ENCODE assay signal across 8 mouse cellular contexts in genomic region chr4:133449726-133450125, GRCm38 (mm10). TPM values are rescaled to one million over a fixed set of nuclear protein-coding genes. Genes with fewer than 3 reads are reported as not detected.
DNase-seq lines count a peak whose midpoint lies in the region; ATAC-seq lines count a peak whose summit lies in the region.

No protein-coding gene starts in this region.

- no peak overlapping the region for H3K4me2 ChIP-seq in forebrain, embryonic 14.5 days (ENCODE audit: low read length)
- H3K4me2 ChIP-seq in forebrain, embryonic 16.5 days (ENCODE audit: low read length) = no peak overlapping the region
- peak overlapping the region; percentile 24; the same call in 1 of the 2 replicates for H3K4me2 ChIP-seq in midbrain, embryonic 14.5 days (ENCODE audit: low read length)

- no peak overlapping the region for H3K27ac ChIP-seq in forebrain, embryonic 14.5 days (ENCODE audit: low read depth, low read length)
- H3K27ac ChIP-seq in forebrain, embryonic 16.5 days (ENCODE audit: low read length) = no peak overlapping the region
- no peak overlapping the region for H3K27ac ChIP-seq in midbrain, embryonic 14.5 days (replicated peaks; ENCODE audit: low read depth, low read length)

- H3K4me1 ChIP-seq in forebrain, embryonic 14.5 days (ENCODE audit: control insufficient read depth, insufficient read depth, low read length) = no peaks in the 10 kb centered on the region
- H3K4me1 ChIP-seq in forebrain, embryonic 16.5 days (replicated peaks; ENCODE audit: control insufficient read depth, insufficient read depth, low read length) = no peaks in the 10 kb centered on the region
- H3K4me1 ChIP-seq in midbrain, embryonic 14.5 days (ENCODE audit: control insufficient read depth, insufficient read depth, low read length) = no peaks in the 10 kb centered on the region

- H3K36me3 ChIP-seq in forebrain, embryonic 14.5 days (ENCODE audit: control insufficient read depth, insufficient read depth, low read length) = no peaks in the 10 kb centered on the region
- H3K36me3 ChIP-seq in forebrain, embryonic 16.5 days (ENCODE audit: control insufficient read depth, insufficient read depth) = no peaks in the 10 kb centered on the region
- no peaks in the 10 kb centered on the region for H3K36me3 ChIP-seq in midbrain, embryonic 14.5 days (ENCODE audit: control insufficient read depth, insufficient read depth, low read length)

- ATAC-seq in forebrain, embryonic 14.5 days = no peak
- ATAC-seq in forebrain, embryonic 16.5 days = no peak
- ATAC-seq in midbrain, embryonic 14.5 days (ENCODE audit: low FRiP score, low TSS enrichment) = no peak

- H3K9me3 ChIP-seq in forebrain, embryonic 14.5 days (replicated peaks; ENCODE audit: control insufficient read depth, low read length) = no peaks in the 10 kb centered on the region
- H3K9me3 ChIP-seq in forebrain, embryonic 16.5 days (ENCODE audit: control insufficient read depth, low read length) = no peaks in the 10 kb centered on the region
- H3K9me3 ChIP-seq in midbrain, embryonic 14.5 days (ENCODE audit: control insufficient read depth, low read length) = no peaks in the 10 kb centered on the region

- no peak overlapping the region for H3K9ac ChIP-seq in forebrain, embryonic 14.5 days (ENCODE audit: low read length)
- H3K9ac ChIP-seq in forebrain, embryonic 16.5 days (replicated peaks; ENCODE audit: low read depth, low read length) = no peak overlapping the region
- no peak overlapping the region for H3K9ac ChIP-seq in midbrain, embryonic 14.5 days (replicated peaks; ENCODE audit: low read length)

- 18% methylated on average over 13 of the region's 13 CpGs for WGBS in forebrain, embryonic 14.5 days
- WGBS in forebrain, embryonic 16.5 days = 18% methylated on average over 13 of the region's 13 CpGs
- 14% methylated on average over 13 of the region's 13 CpGs for WGBS in midbrain, embryonic 14.5 days

- no peaks in the 10 kb centered on the region for H3K27me3 ChIP-seq in forebrain, embryonic 14.5 days (replicated peaks; ENCODE audit: control insufficient read depth, insufficient read depth, low read length)
- H3K27me3 ChIP-seq in forebrain, embryonic 16.5 days (replicated peaks; ENCODE audit: control insufficient read depth, insufficient read depth, low read length) = no peaks in the 10 kb centered on the region
- no peaks in the 10 kb centered on the region for H3K27me3 ChIP-seq in midbrain, embryonic 14.5 days (ENCODE audit: control insufficient read depth, insufficient read depth, low read length)

- peak; percentile 55 for DNase-seq in forebrain, embryonic 14.5 days (ENCODE audit: low spot score)
- DNase-seq in urinary bladder, postnatal 25 days (ENCODE audit: low spot score) = peak; percentile 67
- DNase-seq in urinary bladder, postnatal 10 days (ENCODE audit: low spot score) = no peak
- DNase-seq in frontal cortex, postnatal 36 days (ENCODE audit: low spot score in 2 of 2) = peak; percentile 34 to 36
- DNase-seq in kidney, postnatal 4 days = peak; percentile 76 to 77
- peak; percentile 81 for DNase-seq in midbrain, embryonic 14.5 days
- DNase-seq in testis, postnatal 10 days (ENCODE audit: low spot score) = peak; percentile 84

- no peak overlapping the region for H3K4me3 ChIP-seq in forebrain, embryonic 14.5 days (ENCODE audit: low read depth, low read length)
- no peak overlapping the region for H3K4me3 ChIP-seq in forebrain, embryonic 16.5 days (replicated peaks; ENCODE audit: low read length)
- H3K4me3 ChIP-seq in midbrain, embryonic 14.5 days (replicated peaks; ENCODE audit: low read depth, low read length) = no peak overlapping the region

RNA-seq across cellular contexts. Expression of gene Tent5b, which starts 30.2 kb away (rescaled TPM):
- 0.09 and 0.27 TPM in 2 replicates for polyA plus RNA-seq in forebrain, embryonic 14.5 days (2014; fragmentation: Nextera tagmentation; extraction: Ambion mirVana)
- polyA plus RNA-seq in forebrain, embryonic 16.5 days (2015; fragmentation: Nextera tagmentation; extraction: Ambion mirVana) = 0.09 and 0.14 TPM in 2 replicates
- polyA plus RNA-seq in midbrain, embryonic 14.5 days (2014; fragmentation: Nextera tagmentation; extraction: Ambion mirVana) = 0.09 and 0.15 TPM in 2 replicates

RNA-seq across cellular contexts. Expression of gene Trnp1, which starts 48.6 kb away (rescaled TPM):
- polyA plus RNA-seq in forebrain, embryonic 14.5 days (2014; fragmentation: Nextera tagmentation; extraction: Ambion mirVana) = 5.8 and 6.2 TPM in 2 replicates
- 6.5 and 9.2 TPM in 2 replicates for polyA plus RNA-seq in forebrain, embryonic 16.5 days (2015; fragmentation: Nextera tagmentation; extraction: Ambion mirVana)
- polyA plus RNA-seq in midbrain, embryonic 14.5 days (2014; fragmentation: Nextera tagmentation; extraction: Ambion mirVana) = 5.5 and 7.8 TPM in 2 replicates
